Mouse (Mus musculus): ENCODE measurements around the gene Spef2. TPM values are rescaled to one million over a fixed set of nuclear protein-coding genes. Genes with fewer than 3 reads are reported as not detected.

Gene Spef2
- polyA plus RNA-seq, 1 experiment from 2014 or later = 0.23 TPM

DNA sequence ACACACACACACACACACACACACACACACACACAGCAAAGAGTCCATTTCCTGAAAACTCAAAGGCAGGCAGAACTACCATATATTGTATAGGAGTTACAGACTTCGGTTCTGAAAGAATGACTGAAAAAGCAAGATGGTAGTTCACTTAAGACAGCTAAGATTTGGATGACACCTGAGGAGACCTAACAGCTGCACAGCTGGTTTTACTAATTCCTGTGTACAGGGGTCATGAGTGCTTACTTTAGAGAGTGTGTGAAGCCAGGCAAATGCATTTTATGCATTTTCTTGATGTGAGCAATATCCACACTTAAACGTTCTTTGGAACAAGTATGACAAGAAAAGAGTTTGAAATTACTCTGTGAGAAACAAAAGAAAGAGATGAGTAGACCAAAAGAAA is 124.0 kb downstream of the Spef2 start:
- no peak for DNase-seq (ENCODE audit: low spot score)
- Histone ChIP-seq H3K4me1 (no peaks in the 10 kb centered on the region), H3K9me3 (replicated peaks) (no peaks in the 10 kb centered on the region), H3K27me3 (ENCODE audit: low read depth, poor library complexity, severe bottlenecking) (no peaks in the 10 kb centered on the region), H3K36me3 (no peaks in the 10 kb centered on the region), H3K4me3 (no peak overlapping the region), H3K27ac (no peak overlapping the region)
- 82% methylated on average over 2 of the region's 2 CpGs for WGBS

- Histone ChIP-seq H3K27me3 (ENCODE audit: low read depth, poor library complexity, severe bottlenecking) (no peaks in the 10 kb centered on the region), H3K36me3 (no peaks in the 10 kb centered on the region), H3K4me3 (no peak overlapping the region), H3K27ac (no peak overlapping the region), H3K9me3 (replicated peaks) (no peaks in the 10 kb centered on the region), H3K4me1 (no peaks in the 10 kb centered on the region)
- 81% methylated on average over 4 of the region's 4 CpGs for WGBS
- no peak for DNase-seq (ENCODE audit: low spot score)
Observed at GRCm38 (mm10) chr15:9608177-9608576, 140.5 kb downstream of the Spef2 start.

GRCm38 (mm10) chr15:9600088-9600455 is 148.6 kb downstream of the Spef2 start:
- Histone ChIP-seq H3K36me3 (no peaks in the 10 kb centered on the region), H3K27me3 (ENCODE audit: low read depth, poor library complexity, severe bottlenecking) (no peaks in the 10 kb centered on the region), H3K9me3 (replicated peaks) (no peaks in the 10 kb centered on the region), H3K27ac (no peak overlapping the region), H3K4me1 (no peaks in the 10 kb centered on the region), H3K4me3 (no peak overlapping the region)
- 91% methylated on average over 6 of the region's 6 CpGs for WGBS
- no peak for DNase-seq (ENCODE audit: low spot score)

DNA sequence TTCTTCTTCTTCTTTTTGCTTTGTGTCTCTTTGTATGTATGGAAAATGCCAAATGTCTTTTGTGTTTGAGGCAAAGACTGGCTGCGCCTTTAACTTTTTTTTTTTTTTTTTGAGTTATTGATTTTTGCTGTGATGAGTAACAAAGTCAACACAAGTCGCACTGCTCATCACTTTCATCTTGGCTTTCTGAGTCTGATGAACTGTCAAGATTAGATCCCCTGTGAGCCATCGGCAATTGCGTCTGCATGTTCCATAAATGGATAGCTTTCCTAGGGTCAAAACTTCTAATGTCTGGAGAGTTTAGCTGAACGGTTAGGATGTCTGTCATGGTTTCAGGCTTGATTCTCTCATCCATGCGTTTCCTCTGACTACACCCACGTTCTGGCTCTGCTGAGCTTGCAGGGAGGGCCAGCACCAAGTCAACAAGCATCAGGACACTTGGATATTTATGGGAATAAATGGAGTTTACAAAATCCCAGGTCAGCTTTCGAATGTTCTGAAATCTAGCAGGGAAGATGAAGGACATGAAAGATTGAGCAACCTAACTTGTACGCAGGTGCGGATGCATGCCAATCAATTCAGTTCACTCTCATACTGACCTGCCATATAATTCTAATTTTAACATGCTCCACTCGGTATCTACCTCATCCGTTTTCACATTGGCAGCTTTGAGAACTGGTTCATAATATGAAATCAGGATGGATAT is 149.1 kb downstream of the Spef2 start:
- DNase-seq (ENCODE audit: low spot score) = no peak
- Histone ChIP-seq H3K9me3 (replicated peaks) (no peaks in the 10 kb centered on the region), H3K4me3 (no peak overlapping the region), H3K27ac (no peak overlapping the region), H3K36me3 (no peaks in the 10 kb centered on the region), H3K27me3 (ENCODE audit: low read depth, poor library complexity, severe bottlenecking) (no peaks in the 10 kb centered on the region), H3K4me1 (no peaks in the 10 kb centered on the region)
- 89% methylated on average over 12 of the region's 12 CpGs for WGBS

DNA sequence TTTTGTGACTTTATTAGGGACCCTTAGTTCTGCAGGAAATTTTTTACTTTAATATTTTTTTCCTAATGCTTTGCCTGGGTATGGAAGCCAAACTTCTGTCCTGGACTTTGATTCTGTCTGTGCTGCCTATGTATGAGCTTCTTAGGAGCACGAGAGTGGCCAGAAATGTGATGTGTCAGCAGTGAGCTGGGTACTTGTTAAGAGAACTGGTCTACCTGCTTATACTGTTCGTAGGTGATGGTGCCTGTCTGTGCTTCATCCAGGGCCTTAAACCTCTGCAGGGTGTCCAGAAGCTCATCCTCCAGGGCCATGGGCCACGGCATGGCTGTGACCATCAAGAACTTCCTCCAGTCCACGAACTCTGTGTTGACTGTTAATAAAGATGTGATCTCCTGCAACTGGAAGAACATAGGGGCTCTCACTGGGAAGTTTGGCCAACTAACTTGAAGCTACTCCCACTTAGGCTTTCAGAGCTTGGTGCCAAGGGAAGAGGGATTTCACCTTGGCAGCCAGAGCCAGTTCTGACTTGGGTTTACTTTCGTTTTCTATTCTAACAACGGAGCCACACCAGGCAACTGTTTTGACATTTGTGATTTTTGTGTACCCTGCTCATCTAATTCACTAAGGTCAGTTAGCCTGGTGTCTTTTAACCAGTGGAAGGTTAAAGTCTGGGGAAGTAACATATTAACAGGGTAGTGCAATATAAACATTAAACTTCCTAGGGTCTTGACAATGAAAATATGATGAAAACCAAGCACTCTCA is 152.2 kb downstream of the Spef2 start:
- no peaks in the 10 kb centered on the region for H3K4me1 ChIP-seq
- H3K9me3 ChIP-seq (replicated peaks) = no peaks in the 10 kb centered on the region
- 91% methylated on average over 6 of the region's 6 CpGs for WGBS
- no peak overlapping the region for H3K27ac ChIP-seq
- no peaks in the 10 kb centered on the region for H3K27me3 ChIP-seq (ENCODE audit: low read depth, poor library complexity, severe bottlenecking)
- DNase-seq (ENCODE audit: low spot score) = no peak
- no peaks in the 10 kb centered on the region for H3K36me3 ChIP-seq
- no peak overlapping the region for H3K4me3 ChIP-seq

- no peak overlapping the region for H3K4me3 ChIP-seq
- H3K27ac ChIP-seq = no peak overlapping the region
- no peaks in the 10 kb centered on the region for H3K4me1 ChIP-seq
- WGBS = 82% methylated on average over 4 of the region's 4 CpGs
- no peaks in the 10 kb centered on the region for H3K27me3 ChIP-seq (ENCODE audit: low read depth, poor library complexity, severe bottlenecking)
- DNase-seq (ENCODE audit: low spot score) = no peak
- H3K36me3 ChIP-seq = no peaks in the 10 kb centered on the region
- H3K9me3 ChIP-seq (replicated peaks) = no peaks in the 10 kb centered on the region
Observed at GRCm38 (mm10) chr15:9589939-9590338, 158.7 kb downstream of the Spef2 start.

- H3K27me3 ChIP-seq (ENCODE audit: low read depth, poor library complexity, severe bottlenecking) = no peaks in the 10 kb centered on the region
- no peak overlapping the region for H3K4me3 ChIP-seq
- no peak overlapping the region for H3K27ac ChIP-seq
- no peaks in the 10 kb centered on the region for H3K36me3 ChIP-seq
- H3K9me3 ChIP-seq (replicated peaks) = no peaks in the 10 kb centered on the region
- DNase-seq (ENCODE audit: low spot score) = no peak
- WGBS = 81% methylated on average over 11 of the region's 11 CpGs
- no peaks in the 10 kb centered on the region for H3K4me1 ChIP-seq
Observed at GRCm38 (mm10) chr15:9580470-9581280, 168.0 kb downstream of the Spef2 start.

DNA sequence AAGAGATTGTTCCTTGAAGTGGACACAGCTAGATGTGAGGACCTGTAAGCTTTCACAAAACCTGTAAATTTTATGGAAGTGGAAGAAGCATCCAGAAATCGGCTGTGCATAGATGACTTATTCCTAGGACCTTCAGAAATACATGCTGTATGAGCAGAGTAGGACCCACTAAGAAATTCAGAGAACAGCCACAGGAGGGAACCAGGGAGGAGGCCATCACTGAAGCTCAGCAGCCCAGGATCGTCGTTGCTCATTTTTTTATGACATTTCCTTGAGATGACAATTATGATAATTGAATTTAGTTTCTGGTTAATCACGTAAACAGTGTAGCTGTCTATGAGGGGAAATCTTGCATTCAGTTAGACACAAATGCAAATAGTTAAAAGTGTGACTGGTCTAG is 171.4 kb downstream of the Spef2 start:
- Histone ChIP-seq H3K9me3 (replicated peaks) (no peaks in the 10 kb centered on the region), H3K36me3 (no peaks in the 10 kb centered on the region), H3K27ac (no peak overlapping the region), H3K27me3 (ENCODE audit: low read depth, poor library complexity, severe bottlenecking) (no peaks in the 10 kb centered on the region), H3K4me1 (no peaks in the 10 kb centered on the region), H3K4me3 (no peak overlapping the region)
- no peak for DNase-seq (ENCODE audit: low spot score)
- WGBS = 83% methylated on average over 4 of the region's 4 CpGs

DNA sequence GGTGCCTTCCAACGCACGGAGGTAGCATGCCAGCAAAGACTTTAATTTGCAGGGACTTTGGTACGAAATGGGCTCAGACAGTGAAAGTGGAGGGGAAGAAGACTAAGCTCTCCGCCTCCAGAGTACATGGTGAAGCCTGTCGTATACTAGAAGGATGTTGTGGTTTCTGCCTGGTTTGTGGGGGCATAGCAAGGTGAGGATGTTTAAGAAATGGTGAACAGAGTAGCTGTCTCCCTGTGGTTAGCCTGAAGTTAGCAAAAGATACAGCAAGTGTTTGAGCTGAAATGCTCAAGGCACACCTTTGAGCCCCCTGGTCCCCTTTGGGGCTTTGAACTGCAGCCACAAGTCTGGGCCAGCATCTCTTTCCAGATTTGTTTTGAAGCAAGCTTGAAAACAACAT is 173.9 kb downstream of the Spef2 start:
- 86% methylated on average over 5 of the region's 5 CpGs for WGBS
- no peak overlapping the region for H3K4me3 ChIP-seq
- no peak for DNase-seq (ENCODE audit: low spot score)
- H3K27me3 ChIP-seq (ENCODE audit: low read depth, poor library complexity, severe bottlenecking) = no peaks in the 10 kb centered on the region
- H3K27ac ChIP-seq = no peak overlapping the region
- no peaks in the 10 kb centered on the region for H3K9me3 ChIP-seq (replicated peaks)
- no peaks in the 10 kb centered on the region for H3K4me1 ChIP-seq
- H3K36me3 ChIP-seq = no peaks in the 10 kb centered on the region

- Histone ChIP-seq H3K4me3 (no peak overlapping the region), H3K36me3 (no peaks in the 10 kb centered on the region), H3K9me3 (replicated peaks) (no peaks in the 10 kb centered on the region), H3K4me1 (no peaks in the 10 kb centered on the region), H3K27me3 (ENCODE audit: low read depth, poor library complexity, severe bottlenecking) (no peaks in the 10 kb centered on the region), H3K27ac (no peak overlapping the region)
- WGBS = 91% methylated on average over 4 of the region's 4 CpGs
- no peak for DNase-seq (ENCODE audit: low spot score)
Observed at GRCm38 (mm10) chr15:9573361-9573760, 175.3 kb downstream of the Spef2 start.

GRCm38 (mm10) chr15:9572664-9573063 is 176.0 kb downstream of the Spef2 start:
- no peaks in the 10 kb centered on the region for H3K36me3 ChIP-seq
- WGBS = 92% methylated on average over 7 of the region's 7 CpGs
- H3K27me3 ChIP-seq (ENCODE audit: low read depth, poor library complexity, severe bottlenecking) = no peaks in the 10 kb centered on the region
- H3K27ac ChIP-seq = no peak overlapping the region
- H3K4me1 ChIP-seq = no peaks in the 10 kb centered on the region
- H3K9me3 ChIP-seq (replicated peaks) = no peaks in the 10 kb centered on the region
- H3K4me3 ChIP-seq = no peak overlapping the region
- no peak for DNase-seq (ENCODE audit: low spot score)

DNA sequence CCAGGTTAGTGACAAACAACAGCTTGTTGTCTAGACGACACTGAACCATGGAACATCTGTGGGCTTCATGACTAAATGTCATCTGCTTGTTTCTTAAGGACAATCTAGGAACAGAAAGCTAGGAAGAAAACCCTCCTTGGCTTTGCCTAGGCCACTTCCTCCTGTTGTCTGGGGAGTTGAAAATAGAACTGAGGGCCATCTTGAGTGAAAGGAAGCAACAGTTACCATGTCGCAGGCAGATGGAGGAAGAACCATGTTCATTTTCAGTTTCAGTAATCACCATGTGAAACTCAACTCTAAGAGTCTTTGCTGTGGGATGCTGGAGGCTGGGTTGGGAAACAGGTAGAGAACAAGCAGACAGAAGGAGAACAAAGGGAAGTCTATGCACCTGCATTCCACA is 176.8 kb downstream of the Spef2 start:
- H3K27ac ChIP-seq = no peak overlapping the region
- H3K36me3 ChIP-seq = no peaks in the 10 kb centered on the region
- no peak for DNase-seq (ENCODE audit: low spot score)
- no peaks in the 10 kb centered on the region for H3K4me1 ChIP-seq
- H3K4me3 ChIP-seq = no peak overlapping the region
- no peaks in the 10 kb centered on the region for H3K9me3 ChIP-seq (replicated peaks)
- whole genome bisulfite sequencing = 87% methylated on average over 2 of the region's 2 CpGs
- H3K27me3 ChIP-seq (ENCODE audit: low read depth, poor library complexity, severe bottlenecking) = no peaks in the 10 kb centered on the region

DNA sequence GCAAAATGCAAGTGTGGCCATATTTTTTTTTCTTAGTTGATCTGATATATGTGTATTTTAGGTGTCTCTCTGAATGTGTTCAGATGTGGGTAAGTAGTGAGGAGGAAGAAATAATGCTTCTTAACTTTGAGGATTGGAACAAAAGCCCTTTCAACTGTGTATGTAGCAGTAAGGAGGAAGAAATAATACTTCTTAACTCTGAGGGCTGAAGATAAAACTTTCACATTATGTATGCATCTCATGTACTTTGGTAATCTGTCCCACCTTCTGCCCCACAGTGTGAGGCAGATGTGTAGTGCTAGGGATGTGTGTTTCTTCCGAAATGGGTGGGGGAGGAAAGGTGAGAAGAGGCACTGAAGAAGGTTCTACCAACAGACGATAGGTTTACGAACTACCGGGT is 181.4 kb downstream of the Spef2 start:
- DNase-seq (ENCODE audit: low spot score) = no peak
- Histone ChIP-seq H3K4me3 (no peak overlapping the region), H3K9me3 (replicated peaks) (no peaks in the 10 kb centered on the region), H3K27me3 (ENCODE audit: low read depth, poor library complexity, severe bottlenecking) (no peaks in the 10 kb centered on the region), H3K27ac (no peak overlapping the region), H3K36me3 (no peaks in the 10 kb centered on the region), H3K4me1 (no peaks in the 10 kb centered on the region)
- 90% methylated on average over 4 of the region's 4 CpGs for WGBS

Measured in limb, embryonic 10.5 days (tissue).